Mouse (Mus musculus) myocyte (in vitro differentiated cells): ENCODE results near the gene Hecw1. TPM values are rescaled to one million over a fixed set of nuclear protein-coding genes. Genes with fewer than 3 reads are reported as not detected.

Source experiments
- H3K27me3 ChIP-seq: one replicate; pipeline ENCODE4 v1.6.1; 2011; ENCODE audit not compliant: control insufficient read depth, insufficient read depth, insufficient read length
- H3K36me3 ChIP-seq: one replicate; pipeline ENCODE4 v1.6.1; 2011; ENCODE audit not compliant: control insufficient read depth, insufficient read depth
- H3K4me2 ChIP-seq: one replicate; pipeline ENCODE4 v1.6.1; 2011; ENCODE audit warnings: low read depth, control low read depth
- H3K4me3 ChIP-seq: one replicate; pipeline ENCODE4 v1.5.1; 2011; ENCODE audit warnings: mild to moderate bottlenecking, control low read depth, moderate library complexity
- H3K79me2 ChIP-seq: one replicate; pipeline ENCODE4 v1.6.1; 2011; ENCODE audit not compliant: control insufficient read depth, insufficient read depth
- H3ac ChIP-seq: one replicate; pipeline ENCODE4 v1.6.1; 2011; ENCODE audit not compliant: control insufficient read depth, insufficient read length
- CEBPB ChIP-seq: IDR thresholded peaks from 2 replicates; pipeline ENCODE4 v1.6.1; 2011; ENCODE audit warnings: mild to moderate bottlenecking, moderate library complexity; ENCODE audit not compliant: poor library complexity, insufficient read depth, severe bottlenecking
- E2F4 ChIP-seq: IDR thresholded peaks from one replicate; pipeline ENCODE4 v1.6.1; 2011; ENCODE audit warnings: mild to moderate bottlenecking, control low read depth, moderate library complexity; ENCODE audit not compliant: insufficient read depth
- MAX ChIP-seq: IDR thresholded peaks from one replicate; pipeline ENCODE4 v1.6.1; 2011; ENCODE audit warnings: low read depth, mild to moderate bottlenecking, control low read depth
- MYOD1 ChIP-seq, 3 experiments: IDR thresholded peaks; one replicate each; pipeline ENCODE4 v1.6.1; 2011; ENCODE audit warnings: control low read depth in 2 of 3, low read depth in 2 of 3, mild to moderate bottlenecking in 2 of 3, moderate library complexity in 1 of 3; ENCODE audit not compliant: insufficient read length in 2 of 3, control insufficient read depth in 1 of 3
- MYOG ChIP-seq, 3 experiments: IDR thresholded peaks; one replicate each; pipeline ENCODE4 v1.6.1; 2011; ENCODE audit warnings: control low read depth in 2 of 3, low read depth in 2 of 3, mild to moderate bottlenecking in 2 of 3; ENCODE audit not compliant: insufficient read length in 2 of 3, control insufficient read depth in 1 of 3, insufficient read depth in 1 of 3
- POLR2A ChIP-seq: IDR thresholded peaks from one replicate; pipeline ENCODE4 v1.6.1; 2011; ENCODE audit warnings: low read depth, mild to moderate bottlenecking, control low read depth, moderate library complexity; ENCODE audit not compliant: insufficient read length
- POLR2AphosphoS2 ChIP-seq: IDR thresholded peaks from one replicate; pipeline ENCODE4 v1.6.1; 2011; ENCODE audit warnings: low read depth, control low read depth; ENCODE audit not compliant: insufficient read length
- REST ChIP-seq: IDR thresholded peaks from one replicate; pipeline ENCODE4 v1.6.1; 2011; ENCODE audit warnings: mild to moderate bottlenecking, control low read depth, moderate library complexity; ENCODE audit not compliant: insufficient read depth, insufficient read length
- SRF ChIP-seq: IDR thresholded peaks from one replicate; pipeline ENCODE4 v1.6.1; 2011; ENCODE audit warnings: low read depth; ENCODE audit not compliant: control insufficient read depth, insufficient read length
- TCF12 ChIP-seq: IDR thresholded peaks from one replicate; pipeline ENCODE4 v1.6.1; 2011; ENCODE audit warnings: mild to moderate bottlenecking, control low read depth; ENCODE audit not compliant: poor library complexity, insufficient read depth, severe bottlenecking
- TCF3 ChIP-seq: IDR thresholded peaks from one replicate; pipeline ENCODE4 v1.6.1; 2011; ENCODE audit warnings: low read depth, control low read depth; ENCODE audit not compliant: insufficient read length
- USF1 ChIP-seq: IDR thresholded peaks from one replicate; pipeline ENCODE4 v1.6.1; 2011; ENCODE audit warnings: low read depth, mild to moderate bottlenecking, control low read depth, moderate library complexity
- polyA plus RNA-seq: library from polyadenylated mRNA; unstranded; fragments of >200 nt; fragmentation: generic; extraction: Trizol; gene quantifications from one replicate; pipeline ENCODE4 v1.2.1, GENCODE M21; 2012; ENCODE audit warnings: missing spikeins

The Hecw1 gene
- 0.02 TPM for polyA plus RNA-seq

- no peak within 1 kb of the TSS for H3K4me3 ChIP-seq
- TF ChIP-seq TCF12 (no peak), TCF3 (no peak), CEBPB (no peak), MYOD1 (IDR thresholded peaks at IDR 0.05; ENCODE audit: control insufficient read depth in 1 of 3, insufficient read length in 2 of 3, low read depth in 2 of 3) (no peak), MAX (no peak), USF1 (no peak), MYOG (IDR thresholded peaks at IDR 0.05; ENCODE audit: control insufficient read depth in 1 of 3, insufficient read depth in 1 of 3, insufficient read length in 2 of 3, low read depth in 2 of 3) (no peak)
- H3K79me2 ChIP-seq: no peaks in the 10 kb centered on the region
- no peak within 1 kb of the TSS for H3ac ChIP-seq
- H3K36me3 ChIP-seq: no peaks in the 10 kb centered on the region
- H3K4me2 ChIP-seq: peak within 1 kb of the TSS; percentile 24
- H3K27me3 ChIP-seq: no peaks in the 10 kb centered on the region
These were observed at the start of gene Hecw1 for GRCm38 (mm10) chr13:14522906-14523269. TSS of gene Hecw1 (minus strand) at chr13:14523228.

- H3K4me3 ChIP-seq: no peak overlapping the region
- H3K27me3 ChIP-seq: no peaks in the 10 kb centered on the region
- H3K4me2 ChIP-seq: no peak overlapping the region
- TF ChIP-seq MAX (no peak), CEBPB (no peak), REST (no peak), MYOG (IDR thresholded peaks at IDR 0.05; ENCODE audit: control insufficient read depth in 1 of 3, insufficient read depth in 1 of 3, insufficient read length in 2 of 3, low read depth in 2 of 3) (no peak), POLR2AphosphoS2 (no peak), SRF (no peak), TCF3 (no peak), MYOD1 (IDR thresholded peaks at IDR 0.05; ENCODE audit: control insufficient read depth in 1 of 3, insufficient read length in 2 of 3, low read depth in 2 of 3) (no peak), POLR2A (no peak), TCF12 (no peak), E2F4 (no peak), USF1 (no peak)
- no peak overlapping the region for H3ac ChIP-seq
- H3K79me2 ChIP-seq: no peaks in the 10 kb centered on the region
- no peaks in the 10 kb centered on the region for H3K36me3 ChIP-seq
These were observed 38.3 kb upstream of the Hecw1 start for GRCm38 (mm10) chr13:14561336-14561735.

GRCm38 (mm10) chr13:14552628-14553027 lies 29.6 kb upstream of the Hecw1 start:
- H3K4me3 ChIP-seq: no peak overlapping the region
- no peaks in the 10 kb centered on the region for H3K27me3 ChIP-seq
- no peak overlapping the region for H3ac ChIP-seq
- TF ChIP-seq SRF: no peak
- no peak for TF ChIP-seq MYOG (IDR thresholded peaks at IDR 0.05; ENCODE audit: control insufficient read depth in 1 of 3, insufficient read depth in 1 of 3, insufficient read length in 2 of 3, low read depth in 2 of 3)
- no peak for TF ChIP-seq REST
- H3K36me3 ChIP-seq: no peaks in the 10 kb centered on the region
- H3K4me2 ChIP-seq: no peak overlapping the region
- H3K79me2 ChIP-seq: no peaks in the 10 kb centered on the region

- Histone ChIP-seq H3K4me2 (no peak overlapping the region), H3K4me3 (no peak overlapping the region), H3ac (no peak overlapping the region), H3K36me3 (no peaks in the 10 kb centered on the region), H3K79me2 (no peaks in the 10 kb centered on the region), H3K27me3 (no peaks in the 10 kb centered on the region)
- TF ChIP-seq POLR2A (no peak), TCF3 (no peak), MYOD1 (IDR thresholded peaks at IDR 0.05; ENCODE audit: control insufficient read depth in 1 of 3, insufficient read length in 2 of 3, low read depth in 2 of 3) (no peak), MAX (no peak), POLR2AphosphoS2 (no peak), USF1 (no peak), REST (no peak)
These were observed 19.8 kb upstream of the Hecw1 start for GRCm38 (mm10) chr13:14542860-14543259.

GRCm38 (mm10) chr13:14522128-14522905 lies 711 bp downstream of the Hecw1 start:
- H3K27me3 ChIP-seq: no peaks in the 10 kb centered on the region
- H3K4me3 ChIP-seq: no peak overlapping the region
- TF ChIP-seq USF1: no peak
- TF ChIP-seq POLR2AphosphoS2: no peak
- TF ChIP-seq POLR2A: no peak
- no peak for TF ChIP-seq MYOD1 (IDR thresholded peaks at IDR 0.05; ENCODE audit: control insufficient read depth in 1 of 3, insufficient read length in 2 of 3, low read depth in 2 of 3)
- TF ChIP-seq CEBPB: no peak
- no peak for TF ChIP-seq MYOG (IDR thresholded peaks at IDR 0.05; ENCODE audit: control insufficient read depth in 1 of 3, insufficient read depth in 1 of 3, insufficient read length in 2 of 3, low read depth in 2 of 3)

More at GRCm38 (mm10) chr13:14522128-14522905, 711 bp downstream of the Hecw1 start:
- no peaks in the 10 kb centered on the region for H3K36me3 ChIP-seq
- H3ac ChIP-seq: no peak overlapping the region
- H3K79me2 ChIP-seq: no peaks in the 10 kb centered on the region
- H3K4me2 ChIP-seq: peak overlapping the region; percentile 24
